Mouse (Mus musculus) bone marrow, adult 2 months (tissue): ENCODE measurements at regions not wholly inside any gene's neighbourhood (a gene's known extent, or its start where the extent isn't known, plus 50 kb on each side); places are given as distances from the start of the nearest gene placed in this dataset.

ENCODE experiments used
- CTCF ChIP-seq: fragments of 200-500 bp; IDR thresholded peaks from 2 replicates; pipeline ENCODE4 v1.5.1; 2011; ENCODE audit warnings: low read length, control low read depth; ENCODE audit not compliant: control insufficient read depth, insufficient read depth
- POLR2A ChIP-seq: fragments of 200-500 bp; IDR thresholded peaks from 2 replicates; pipeline ENCODE4 v1.6.1; 2011; ENCODE audit warnings: low read depth, mild to moderate bottlenecking, control low read depth, low read length, borderline replicate concordance; ENCODE audit not compliant: control insufficient read depth

- TF ChIP-seq CTCF: no peak
- no peak for TF ChIP-seq POLR2A
Observed at GRCm38 (mm10) chr1:152188700-152189099, 98.8 kb upstream of the 1700025G04Rik start.
